Mouse (Mus musculus): ENCODE data around the gene Pecam1. TPM values are rescaled to one million over a fixed set of nuclear protein-coding genes. Genes with fewer than 3 reads are reported as not detected.
"Not testable (repeated sequence)": the region's sequence is repeated elsewhere in the genome, so short reads cannot be mapped to it uniquely, and the experiment has no call there.

Pecam1 gene
- total RNA-seq, 2 experiments from 2014 or later = 16.9 to 18.8 TPM

GRCm38 (mm10) chr11:106777395-106777794, 27.0 kb upstream of the Pecam1 start:
- intact Hi-C loops (cut with DNase I) = no loop called here

GRCm38 (mm10) chr11:106776960-106777359, 26.5 kb upstream of the Pecam1 start:
- DNase-seq (ENCODE audit: low spot score in 2 of 2) = no peak
- intact Hi-C loops (cut with DNase I) = no loop called here

More at GRCm38 (mm10) chr11:106777395-106777794, 27.0 kb upstream of the Pecam1 start:
- DNase-seq (ENCODE audit: low spot score in 2 of 2) = no peak

GRCm38 (mm10) chr11:106773061-106773460, 22.6 kb upstream of the Pecam1 start:
- intact Hi-C loops (cut with DNase I) = no loop called here
- no peak for DNase-seq (ENCODE audit: low spot score in 2 of 2)

GRCm38 (mm10) chr11:106770195-106770974, 20.0 kb upstream of the Pecam1 start:
- DNase-seq (ENCODE audit: low spot score in 2 of 2) = no peak
- intact Hi-C loops (cut with DNase I) = no loop called here

- no peak for DNase-seq (ENCODE audit: low spot score in 2 of 2)
- intact Hi-C loops (cut with DNase I) = no loop called here
These were observed 17.1 kb upstream of the Pecam1 start for GRCm38 (mm10) chr11:106767516-106767915.

GRCm38 (mm10) chr11:106766611-106767162, 16.3 kb upstream of the Pecam1 start:
- DNase-seq (ENCODE audit: low spot score in 2 of 2) = no peak
- intact Hi-C loops (cut with DNase I) = no loop called here

GRCm38 (mm10) chr11:106762800-106763185, 12.4 kb upstream of the Pecam1 start:
- intact Hi-C loops (cut with DNase I) = no loop called here
- no peak for DNase-seq (ENCODE audit: low spot score in 2 of 2)

- intact Hi-C loops (cut with DNase I) = no loop called here
- DNase-seq (ENCODE audit: low spot score in 2 of 2) = no peak
These were observed 11.8 kb upstream of the Pecam1 start for GRCm38 (mm10) chr11:106762139-106762799.

GRCm38 (mm10) chr11:106760511-106760910, 10.1 kb upstream of the Pecam1 start:
- intact Hi-C loops (cut with DNase I) = no loop called here
- DNase-seq (ENCODE audit: low spot score in 2 of 2) = no peak

GRCm38 (mm10) chr11:106759028-106759427, 8.6 kb upstream of the Pecam1 start:
- intact Hi-C loops (cut with DNase I) = no loop called here
- DNase-seq (ENCODE audit: low spot score in 2 of 2) = no peak

GRCm38 (mm10) chr11:106755583-106755982, 5.2 kb upstream of the Pecam1 start:
- intact Hi-C loops (cut with DNase I) = no loop called here
- no peak for DNase-seq (ENCODE audit: low spot score in 2 of 2)

- no peak for DNase-seq (ENCODE audit: low spot score in 2 of 2)
- intact Hi-C loops (cut with DNase I) = no loop called here
These were observed 2.9 kb upstream of the Pecam1 start for GRCm38 (mm10) chr11:106753314-106753713.

- DNase-seq (ENCODE audit: low spot score in 2 of 2) = no peak
These were observed 1.7 kb upstream of the Pecam1 start for GRCm38 (mm10) chr11:106752103-106752502.

GRCm38 (mm10) chr11:106751039-106752018, 901 bp upstream of the Pecam1 start, which contains the start of gene Milr1:
Gene Milr1, plus strand, starts transcription at chr11:106751226.
- DNase-seq (ENCODE audit: low spot score in 2 of 2) = no peak
- intact Hi-C loops (cut with DNase I) = no loop called here

More at GRCm38 (mm10) chr11:106752103-106752502, 1.7 kb upstream of the Pecam1 start:
- intact Hi-C loops (cut with DNase I) = no loop called here

- intact Hi-C loops (cut with DNase I) = loop anchor here (5.0 to 10.0 kb wide), 2 partner anchors 237 to 335 kb away; no protein-coding TSS in a partner anchor
- not testable (repeated sequence) for DNase-seq (ENCODE audit: low spot score in 2 of 2)
These were observed 789 bp downstream of the Pecam1 start for GRCm38 (mm10) chr11:106749557-106750120.

GRCm38 (mm10) chr11:106744949-106745348, 5.5 kb downstream of the Pecam1 start:
- intact Hi-C loops (cut with DNase I) = loop anchor here (5.0 to 10.0 kb wide), 2 partner anchors 233 to 330 kb away; no protein-coding TSS in a partner anchor
- no peak for DNase-seq (ENCODE audit: low spot score in 2 of 2)

- intact Hi-C loops (cut with DNase I) = loop anchor here (1.0 to 10.0 kb wide), 2 partner anchors 94 to 328 kb away; no protein-coding TSS in a partner anchor
- no peak for DNase-seq (ENCODE audit: low spot score in 2 of 2)
These were observed 8.0 kb downstream of the Pecam1 start for GRCm38 (mm10) chr11:106742388-106742841.

- no peak for DNase-seq (ENCODE audit: low spot score in 2 of 2)
- intact Hi-C loops (cut with DNase I) = loop anchor here (1.0 to 10.0 kb wide), 2 partner anchors 94 to 327 kb away; no protein-coding TSS in a partner anchor
These were observed 8.6 kb downstream of the Pecam1 start for GRCm38 (mm10) chr11:106741826-106742225.

GRCm38 (mm10) chr11:106741232-106741631, 9.2 kb downstream of the Pecam1 start:
- intact Hi-C loops (cut with DNase I) = loop anchor here (10.0 kb wide), 1 partner anchor 326 kb away; no protein-coding TSS in a partner anchor
- DNase-seq (ENCODE audit: low spot score in 2 of 2) = no peak
